Mouse (Mus musculus) ovary, postnatal 10 days (tissue): ENCODE results near the gene Snai1.

ENCODE experiments used
- DNase-seq: peaks from one replicate; pipeline ENCODE4 v3.0.0; 2022; ENCODE audit warnings: low spot score

The Snai1 gene

DNA sequence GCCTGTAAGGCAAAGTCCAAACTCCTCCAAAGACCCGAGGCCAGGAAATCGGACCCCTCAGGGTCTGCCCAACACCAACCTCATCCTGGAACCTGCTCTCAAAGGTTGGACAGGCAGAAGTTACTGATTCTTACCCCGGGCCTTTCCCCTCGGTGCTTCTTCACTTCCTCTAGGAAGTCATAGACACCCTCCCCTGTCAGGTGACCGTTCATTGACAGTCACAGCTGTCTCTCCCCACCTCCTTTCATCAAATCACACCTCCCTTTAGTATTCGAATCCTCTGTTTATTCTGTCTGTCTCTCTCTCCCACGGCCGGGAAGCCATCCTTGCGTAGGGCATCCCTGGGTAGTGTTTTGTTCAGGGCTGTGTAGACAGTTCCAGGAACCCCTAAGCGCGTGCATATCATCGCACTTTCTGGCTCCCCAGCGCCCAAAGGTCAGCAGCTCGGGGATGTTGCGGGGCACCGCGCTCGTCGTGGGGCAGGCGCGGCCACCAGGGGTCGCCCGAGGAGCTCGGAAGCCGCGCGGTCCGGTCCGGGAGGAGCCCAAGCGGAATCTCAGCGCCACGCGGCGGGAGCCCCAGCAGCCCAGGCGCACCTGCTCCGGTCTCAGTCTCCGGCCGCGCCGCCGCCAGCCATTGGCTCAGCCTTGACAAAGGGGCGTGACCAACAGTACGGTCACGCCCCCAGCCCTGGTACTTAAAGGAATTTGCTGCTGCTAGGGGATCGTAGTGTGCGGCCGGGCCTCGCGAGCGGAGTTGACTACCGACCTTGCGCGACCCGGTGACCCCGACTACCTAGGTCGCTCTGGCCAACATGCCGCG, at the start of gene Snai1:
Gene Snai1 (plus strand): TSS at position 720 of the 822 bp plus-strand sequence.
- DNase-seq = peak; percentile 81

DNA sequence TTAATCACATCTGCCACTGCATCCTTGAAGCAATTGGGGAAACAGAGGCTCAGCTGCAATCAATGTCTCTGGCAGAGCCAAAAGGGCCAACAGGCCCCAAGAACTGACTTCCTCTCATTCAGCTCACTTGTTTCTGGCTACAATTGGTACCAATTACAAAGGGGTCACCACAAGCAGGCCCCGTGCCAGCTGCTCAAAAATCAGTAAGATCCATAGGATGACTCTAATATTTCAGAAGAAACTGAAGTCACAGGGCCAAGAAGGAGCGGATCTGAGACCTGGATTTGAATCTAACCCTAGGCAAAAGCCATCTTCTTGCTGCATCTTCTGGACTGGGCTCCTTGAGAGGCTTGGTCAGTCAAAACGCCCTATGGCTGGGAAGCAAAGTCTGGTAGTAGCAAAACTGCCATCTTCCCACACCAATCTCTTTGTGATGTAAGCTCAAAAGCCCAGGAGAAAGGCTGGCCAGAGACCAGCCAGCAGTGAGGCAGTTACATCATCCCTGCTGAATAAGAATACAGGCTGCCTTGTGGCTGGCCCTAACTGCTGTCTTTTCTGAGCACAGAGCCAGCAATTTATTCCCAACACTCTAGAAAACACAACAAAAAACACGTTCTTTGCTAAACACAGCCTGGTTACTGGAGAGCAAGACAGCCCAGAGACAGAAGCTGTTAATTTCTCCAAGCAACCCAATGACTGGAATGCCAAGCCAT, 47.0 kb upstream of the Snai1 start:
- DNase-seq = no peak

DNA sequence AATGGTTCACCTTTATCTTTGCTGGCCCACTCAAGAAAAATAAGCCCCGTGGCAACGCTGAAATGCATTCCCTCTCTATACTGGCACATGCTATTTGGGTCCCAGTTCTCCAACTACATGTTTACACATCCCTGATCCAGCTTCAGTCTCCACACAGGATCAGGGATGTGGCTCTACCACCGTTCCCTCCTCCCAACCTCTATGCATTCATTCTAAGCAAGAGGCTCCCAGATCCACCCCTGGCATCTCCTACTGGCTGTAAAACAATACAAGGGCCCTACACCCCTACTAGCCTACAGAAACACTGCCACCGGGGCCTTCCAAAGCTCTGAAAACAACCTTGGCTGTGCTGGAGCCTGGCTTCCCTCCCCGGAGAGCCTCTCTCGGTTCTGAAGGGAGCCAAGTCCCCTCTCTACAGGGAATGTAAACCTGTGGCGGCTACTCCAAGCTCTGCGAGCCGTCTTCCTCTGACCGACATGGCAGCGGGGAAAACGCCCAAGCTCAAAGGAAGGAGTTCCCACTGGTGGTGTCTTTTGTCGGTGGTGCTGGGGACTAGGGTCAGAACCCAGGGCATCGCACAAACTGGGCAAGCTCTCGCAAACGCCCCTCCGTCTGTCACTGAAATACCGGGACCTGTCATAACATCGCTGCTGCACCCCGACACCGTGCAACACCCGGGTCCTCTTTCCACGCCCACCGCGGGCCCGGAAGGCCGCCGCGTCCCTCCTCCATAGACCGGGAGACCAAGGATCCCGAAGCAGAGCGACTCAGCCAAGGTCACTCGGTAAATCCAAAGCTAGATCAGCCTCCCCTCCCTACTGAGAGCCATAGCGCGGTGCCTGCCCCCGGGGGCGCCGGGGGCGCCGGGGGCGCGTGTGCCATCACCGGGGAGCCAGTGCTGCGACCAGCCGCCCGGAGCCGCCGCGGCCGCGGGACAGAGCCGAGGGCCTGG, 46.0 kb upstream of the Snai1 start, which contains the start of gene Rnf114:
Gene Rnf114 (plus strand): TSS at position 889 of the 952 bp plus-strand sequence.
- no peak for DNase-seq

DNA sequence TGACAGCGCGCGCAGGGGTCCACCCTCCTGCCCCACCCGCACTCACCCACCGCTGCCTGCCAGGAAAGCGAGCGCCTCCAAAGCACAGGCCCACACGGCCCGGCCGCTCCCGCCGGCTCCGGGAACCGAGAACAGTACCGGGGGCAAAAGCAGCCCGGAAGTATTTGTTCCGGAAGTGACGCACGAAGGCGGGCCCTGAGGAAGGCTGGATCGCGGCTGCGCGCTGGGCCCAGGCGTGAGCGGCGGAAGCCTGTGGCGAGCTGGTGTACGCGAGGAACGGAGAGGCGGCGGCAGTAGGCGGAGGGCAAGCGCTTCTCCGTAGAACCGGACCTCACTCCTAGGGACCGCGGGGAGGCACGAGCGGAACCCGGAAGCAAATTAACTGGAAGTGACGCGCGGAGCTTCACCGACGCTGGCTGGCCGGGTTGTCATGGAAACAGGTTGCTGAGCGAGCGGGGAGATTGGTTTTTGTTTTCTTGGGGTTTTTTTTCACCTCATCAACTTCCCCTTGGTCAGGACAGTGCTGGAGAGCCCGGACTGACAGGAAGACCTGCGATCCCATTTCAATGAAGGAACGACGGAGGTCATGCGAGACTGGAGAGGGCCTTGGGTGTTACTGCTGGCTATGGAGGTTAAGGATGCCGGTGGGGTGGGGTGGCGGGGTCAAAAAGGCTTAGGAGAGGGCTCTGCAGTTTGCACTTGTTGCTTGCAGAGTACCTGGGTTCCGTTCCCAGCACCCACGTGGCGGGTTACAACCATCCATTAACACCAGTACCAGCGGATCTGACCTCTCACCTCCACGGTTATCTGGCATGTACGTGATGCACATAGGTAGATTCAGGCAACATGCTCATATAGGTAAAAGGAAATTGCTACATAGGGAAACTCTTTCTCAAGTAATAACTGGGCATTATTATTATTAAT, 45.0 kb upstream of the Snai1 start, which contains the start of gene Spata2:
Gene Spata2 (minus strand): TSS at position 175 of the 924 bp plus-strand sequence.
- DNase-seq = peak; percentile 91

DNA sequence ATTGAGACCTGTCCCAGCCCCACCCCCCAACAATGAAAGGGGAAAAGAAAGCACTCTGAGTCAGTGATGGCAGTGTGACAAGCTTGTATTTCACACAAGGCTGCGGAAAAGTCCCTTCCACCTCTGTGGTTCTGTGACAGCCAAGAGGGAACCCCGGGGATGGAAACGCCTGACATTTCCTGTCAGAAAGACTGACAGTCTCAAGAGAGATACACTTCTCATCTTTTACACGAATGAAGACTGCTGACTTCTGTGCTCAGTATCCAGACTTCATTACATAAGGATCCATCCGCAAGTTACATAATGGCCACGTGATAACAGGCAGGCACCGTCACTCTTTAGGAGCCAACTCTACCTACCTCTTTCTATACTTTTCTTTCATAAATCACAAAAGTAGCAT, 41.6 kb upstream of the Snai1 start:
- DNase-seq = no peak

DNA sequence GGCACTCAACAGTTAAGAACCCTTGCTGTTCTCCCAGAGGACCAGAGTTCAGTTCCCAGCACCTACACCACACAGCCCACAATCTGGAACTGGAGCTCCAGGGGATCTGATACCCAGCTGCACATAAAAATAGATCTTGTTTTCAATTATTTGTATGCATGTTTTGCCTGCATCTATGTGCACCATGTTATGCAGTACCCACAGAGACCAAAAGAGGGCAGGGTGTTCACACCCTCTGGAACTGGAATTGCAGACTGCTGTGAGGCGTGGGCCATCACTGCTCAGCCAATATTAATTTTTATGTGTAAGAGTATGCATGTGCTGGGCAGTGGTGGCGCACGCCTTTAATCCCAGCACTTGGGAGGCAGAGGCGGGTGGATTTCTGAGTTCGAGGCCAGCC, 40.7 kb upstream of the Snai1 start:
- DNase-seq = no peak

DNA sequence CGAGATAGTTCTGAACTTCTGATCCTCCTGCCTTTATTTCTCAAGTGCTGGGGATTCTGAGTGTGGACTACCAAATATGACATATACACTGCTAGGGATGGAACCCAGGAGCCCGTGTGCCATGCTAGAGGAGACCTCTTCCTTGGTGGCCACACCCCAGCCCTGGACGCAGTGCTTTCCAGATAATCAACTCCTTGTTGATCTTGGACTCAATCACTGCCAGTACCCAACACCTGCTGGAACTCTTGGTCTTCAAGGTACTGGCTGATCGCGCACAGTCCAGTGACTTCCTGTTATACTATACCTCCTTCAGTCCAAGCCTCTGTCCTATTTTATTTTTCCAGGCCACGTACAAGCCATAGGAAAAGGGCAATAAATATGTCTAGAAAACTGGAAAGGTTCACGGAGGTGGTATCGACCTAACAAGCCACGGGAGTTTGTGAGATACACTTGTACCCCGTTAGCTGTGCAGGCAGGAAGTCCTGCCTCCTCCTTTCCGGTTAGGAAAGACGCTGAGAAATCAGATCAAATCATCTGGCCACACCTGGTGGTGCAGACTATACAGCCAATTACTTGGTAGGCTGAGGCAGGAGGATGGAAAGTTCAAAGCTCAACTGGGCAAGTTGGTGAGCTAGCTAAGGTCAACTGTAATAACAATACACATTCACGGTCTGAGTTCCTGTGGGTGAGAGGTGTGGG, 35.3 kb upstream of the Snai1 start:
- DNase-seq = no peak

DNA sequence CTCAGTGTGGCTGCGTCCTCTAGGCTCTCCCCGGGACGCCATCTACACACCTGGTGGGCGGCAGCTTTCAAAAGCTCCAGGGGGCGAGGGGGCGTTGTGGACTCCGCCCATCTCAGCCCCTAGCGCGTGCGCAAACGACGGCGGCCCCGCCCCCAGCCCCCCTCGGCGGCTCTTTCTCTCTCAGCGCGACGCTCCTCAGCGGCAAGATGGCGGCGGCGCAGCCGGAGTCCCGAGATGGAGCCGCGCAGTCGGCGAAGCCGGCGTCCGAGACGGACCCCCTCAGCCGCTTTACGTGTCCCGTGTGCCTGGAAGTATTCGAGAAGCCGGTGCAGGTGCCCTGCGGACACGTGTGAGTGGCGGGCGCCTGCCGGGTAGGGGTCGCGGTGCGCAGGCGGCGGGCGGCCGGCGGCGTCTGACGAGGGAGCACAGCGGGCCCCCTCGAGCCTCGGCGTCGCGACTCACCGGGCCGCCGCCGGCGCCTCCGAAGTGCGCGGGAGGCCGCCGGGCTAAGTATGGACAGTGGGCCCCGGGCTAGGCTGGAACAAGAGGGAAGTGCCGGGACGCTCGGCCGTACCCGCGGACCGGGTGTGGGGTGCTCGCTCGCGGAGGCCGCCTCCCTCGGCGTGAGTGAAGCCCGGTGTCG, 34.6 kb upstream of the Snai1 start:
- DNase-seq = peak; percentile 89

DNA sequence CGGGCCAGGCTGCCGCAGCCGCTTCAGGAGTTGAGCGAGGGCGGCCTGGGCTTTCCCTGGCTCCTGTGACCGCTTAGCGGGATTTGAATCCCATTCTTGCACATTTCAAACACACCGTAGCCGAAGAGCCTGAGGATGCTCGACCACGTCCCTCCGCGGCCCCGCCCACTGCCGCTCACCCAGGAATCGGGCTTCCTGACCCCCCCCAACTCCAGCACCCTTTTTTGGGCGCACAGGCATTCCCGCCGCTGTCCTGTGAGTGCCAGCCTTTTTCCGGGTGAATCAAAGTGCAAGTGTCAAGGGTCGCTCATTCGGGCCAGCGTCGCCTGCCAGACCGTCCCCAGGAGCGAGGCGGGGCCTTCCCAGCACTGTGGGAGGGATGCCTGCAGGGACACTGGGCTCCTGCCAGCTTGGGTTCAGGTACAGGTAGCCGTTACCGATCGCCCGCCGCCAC, 34.1 kb upstream of the Snai1 start:
- no peak for DNase-seq

DNA sequence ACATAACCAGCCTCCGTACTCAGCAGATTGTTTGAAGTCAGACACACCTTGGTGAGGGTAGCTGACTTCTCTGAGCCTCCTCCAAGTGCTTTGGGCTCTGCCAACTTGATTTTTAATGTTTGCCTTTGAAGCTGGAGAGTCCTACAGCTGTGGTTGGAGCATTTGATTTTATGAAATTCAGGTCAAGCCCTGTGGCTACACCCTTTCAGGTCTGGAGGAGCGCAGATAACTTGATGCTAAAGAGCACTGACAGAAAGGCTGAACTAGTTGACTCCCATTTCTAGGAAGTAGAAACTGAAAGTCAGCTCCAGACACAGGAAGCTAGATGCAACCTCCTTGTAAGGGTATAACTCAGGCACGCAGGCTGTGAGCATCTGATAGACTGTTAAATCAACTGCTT, 32.9 kb upstream of the Snai1 start:
- DNase-seq = no peak

DNA sequence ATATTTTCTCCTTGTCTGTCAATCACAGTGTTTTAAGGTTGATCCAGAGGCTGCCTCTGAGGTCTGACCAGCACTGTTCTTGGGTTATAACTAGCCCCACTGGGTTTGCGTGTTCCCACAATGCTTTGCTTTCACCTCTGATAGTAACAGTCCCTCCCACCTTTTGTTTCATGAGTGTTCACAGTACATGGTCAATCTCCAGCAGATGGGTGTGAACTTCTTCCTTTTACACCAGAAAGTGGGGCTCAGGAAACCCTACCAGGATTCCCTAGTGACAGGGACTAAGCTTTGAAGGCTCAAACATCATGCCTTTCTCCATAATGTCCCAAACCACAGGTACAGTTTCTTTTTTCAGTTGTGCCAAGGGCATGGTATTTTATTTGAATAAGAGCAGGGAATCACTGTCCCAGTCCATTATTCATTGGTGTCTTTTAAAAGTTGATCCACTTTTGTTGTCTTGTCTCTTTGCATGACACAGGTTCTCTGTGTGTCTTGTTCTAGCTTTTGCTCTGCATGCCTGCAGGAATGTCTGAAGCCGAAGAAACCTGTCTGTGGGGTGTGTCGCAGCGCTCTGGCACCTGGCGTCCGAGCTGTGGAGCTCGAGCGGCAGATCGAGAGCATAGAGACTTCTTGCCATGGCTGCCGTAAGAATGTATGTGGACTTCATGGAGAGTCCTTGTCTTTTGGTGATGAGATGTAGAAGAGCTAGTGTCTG, 31.3 kb upstream of the Snai1 start:
- no peak for DNase-seq

DNA sequence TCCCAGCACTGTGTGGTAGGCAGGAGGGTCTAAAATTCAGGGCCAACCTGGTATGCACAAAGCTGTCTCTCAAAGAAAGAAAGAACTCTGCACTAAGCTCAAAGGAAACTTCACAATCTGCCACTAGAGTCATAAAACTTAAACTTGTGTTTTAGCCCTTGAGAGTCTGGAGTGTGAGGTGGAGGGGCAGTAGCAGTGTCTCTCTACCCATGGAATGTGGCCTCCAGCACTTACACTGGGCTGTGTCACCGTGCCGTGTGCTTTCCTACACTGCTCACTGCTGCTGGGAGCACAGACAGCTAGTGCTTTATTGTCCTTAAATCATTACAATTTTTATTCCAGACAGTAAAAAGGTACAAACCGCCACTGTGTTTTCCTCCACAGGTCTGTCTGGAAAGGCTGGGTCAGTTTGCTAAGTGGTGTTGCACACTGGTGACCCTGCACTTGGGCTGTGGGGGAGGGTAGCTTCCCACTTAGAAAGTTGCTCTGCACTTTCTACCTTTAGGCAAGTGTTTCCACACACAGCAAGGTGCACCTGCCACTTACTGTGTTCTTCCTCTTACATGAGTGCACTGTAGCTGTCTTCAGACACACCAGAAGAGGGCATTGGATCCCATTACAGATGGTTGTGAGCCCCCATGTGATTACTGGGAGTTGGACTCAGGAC, 30.1 kb upstream of the Snai1 start:
- no peak for DNase-seq

DNA sequence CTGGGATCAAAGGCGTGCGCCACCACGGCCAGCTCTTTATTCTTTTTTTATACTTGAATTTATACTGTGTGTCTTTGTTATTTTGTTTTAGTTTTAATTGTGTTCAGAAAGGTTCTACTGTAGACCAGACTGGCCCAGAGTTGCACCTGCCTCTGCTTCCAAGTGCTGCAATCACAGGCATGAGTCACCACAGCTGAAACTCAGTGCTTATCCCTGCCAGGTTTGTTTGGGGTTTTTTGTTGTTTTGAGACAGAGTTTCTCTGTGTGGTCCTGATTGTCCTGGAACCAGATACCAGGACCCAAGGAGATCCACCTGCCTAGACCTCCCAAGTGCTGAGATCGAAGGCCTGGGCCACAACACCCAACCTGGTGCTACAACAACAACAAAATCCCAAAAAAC, 29.4 kb upstream of the Snai1 start:
- DNase-seq = no peak

DNA sequence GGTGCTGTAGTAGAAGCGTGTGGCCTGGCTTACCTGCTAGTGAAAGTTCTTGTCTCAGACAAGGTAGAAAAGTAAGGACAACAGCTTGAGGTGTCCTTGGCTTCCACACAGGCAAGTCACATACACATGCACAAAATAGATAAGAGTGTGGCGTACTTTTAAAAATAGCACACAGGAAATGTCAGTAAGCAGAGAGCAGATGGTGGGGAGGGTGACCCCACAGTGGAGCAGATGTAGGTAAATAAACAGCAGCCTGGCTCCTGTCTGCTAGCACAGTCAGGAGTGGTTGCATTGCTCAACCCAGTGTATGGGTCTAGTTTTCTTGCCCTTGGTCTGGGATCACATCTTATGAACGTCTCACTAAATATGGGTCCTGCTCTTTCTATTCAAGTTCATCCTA, 27.5 kb upstream of the Snai1 start:
- no peak for DNase-seq

DNA sequence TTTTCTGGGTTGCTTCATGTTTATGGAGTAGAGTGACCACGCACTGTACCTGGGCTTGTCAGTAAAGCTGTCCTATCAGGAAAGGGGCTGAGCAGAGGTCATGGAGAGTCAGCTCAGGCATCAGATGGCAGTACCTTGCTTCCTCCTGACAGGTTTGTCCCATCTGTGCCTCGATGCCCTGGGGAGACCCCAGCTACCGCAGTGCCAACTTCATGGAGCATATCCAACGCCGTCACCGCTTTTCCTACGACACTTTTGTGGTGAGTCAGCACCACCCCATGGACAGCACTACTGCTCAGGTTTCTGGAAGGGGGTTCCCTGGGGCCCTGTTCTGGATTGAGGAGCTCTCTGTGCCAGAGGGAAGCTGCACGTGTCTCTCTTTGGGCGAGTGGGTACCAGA, 25.6 kb upstream of the Snai1 start:
- no peak for DNase-seq

DNA sequence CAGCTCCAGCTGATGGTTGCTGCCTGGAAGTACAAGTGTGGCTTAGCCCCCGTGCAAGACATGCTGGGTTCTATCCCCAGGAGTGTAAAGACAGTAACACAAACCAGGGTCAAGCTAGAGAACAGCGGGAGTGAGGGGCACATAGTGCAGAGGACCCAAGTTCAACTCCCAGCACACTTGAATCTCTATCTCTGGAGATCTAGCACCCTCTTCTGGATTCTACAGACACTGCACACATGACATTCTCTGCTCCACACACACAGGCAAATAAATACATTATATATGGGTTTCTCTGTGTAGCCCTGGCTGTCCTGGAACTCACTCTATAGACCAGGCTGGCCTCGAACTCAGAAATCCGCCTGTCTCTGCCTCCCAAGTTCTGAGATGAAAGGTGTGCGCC, 25.0 kb upstream of the Snai1 start:
- DNase-seq = no peak

DNA sequence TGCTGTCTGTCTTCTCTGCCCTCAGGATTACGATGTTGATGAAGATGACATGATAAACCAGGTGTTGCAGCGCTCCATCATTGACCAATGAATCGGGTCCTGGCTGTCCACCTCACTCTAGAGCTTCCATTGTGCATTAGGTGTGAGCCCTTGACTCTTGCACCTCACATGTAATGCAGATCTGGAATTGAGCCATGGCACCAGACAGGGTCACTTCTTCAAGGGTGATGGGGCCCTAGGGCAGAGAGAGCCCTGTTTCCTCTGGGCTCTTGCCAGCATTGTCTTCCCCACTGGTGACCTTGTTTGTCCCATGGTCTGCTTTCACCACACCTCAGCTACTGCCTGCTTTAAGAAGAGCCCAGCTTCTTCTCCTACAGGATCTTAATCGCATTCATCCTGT, 23.4 kb upstream of the Snai1 start:
- DNase-seq = no peak

DNA sequence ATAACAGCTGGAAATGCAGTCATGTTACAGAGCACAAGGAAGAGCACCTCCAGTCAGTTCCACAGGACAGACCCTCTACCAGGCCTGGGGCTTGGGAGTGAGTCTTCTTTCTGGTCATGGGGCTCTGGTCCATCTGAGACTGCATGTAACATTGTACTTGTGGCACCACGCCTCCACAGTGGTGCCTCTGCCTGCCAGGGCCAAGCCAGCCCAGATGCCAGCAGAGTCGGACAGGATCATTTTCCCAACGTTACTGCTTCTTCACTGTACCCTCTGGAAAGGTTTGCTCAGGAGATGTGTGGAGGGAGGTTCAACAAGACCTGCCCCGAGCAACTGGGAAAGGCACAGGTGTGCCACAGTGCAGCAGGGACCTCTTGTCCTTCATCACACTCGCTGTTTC, 22.3 kb upstream of the Snai1 start:
- DNase-seq = no peak
